22 mouse cellular contexts compared by ENCODE assay signal in the genomic region with DNA sequence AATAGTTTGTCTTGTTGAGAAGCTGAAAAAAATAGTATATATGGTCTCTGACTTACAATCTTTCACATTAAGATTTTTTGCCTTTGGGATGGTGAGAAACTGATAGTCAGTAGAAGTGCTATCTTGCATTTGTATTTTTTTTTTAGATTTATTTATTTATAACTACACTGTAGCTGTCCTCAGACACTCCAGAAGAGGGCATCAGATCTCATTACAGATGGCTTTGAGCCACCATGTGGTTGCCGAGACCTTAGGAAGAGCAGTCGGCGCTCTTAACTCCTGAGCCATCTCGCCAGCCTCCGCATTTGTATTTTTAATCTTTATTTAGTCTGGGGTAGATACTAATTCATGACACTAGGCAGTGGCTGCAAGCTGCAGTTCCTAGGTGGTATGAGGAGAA. TPM values are rescaled to one million over a fixed set of nuclear protein-coding genes. Genes with fewer than 3 reads are reported as not detected.
DNase-seq lines count a peak whose midpoint lies in the region; TF ChIP-seq lines count a peak whose summit lies in the region.
"Had no signal": no experiment of that assay in that cellular context is flagged by ENCODE, and none has a peak within 500 bp of the region (broad histone marks: within the 10 kb centered on the region; RNA-seq: fewer than 3 reads in every experiment).

No protein-coding gene starts in this region.

- H3K27ac ChIP-seq in layer of hippocampus, adult 2 months: no peak overlapping the region
- H3K27ac ChIP-seq in ES-Bruce4 (ENCODE audit: insufficient read depth, low read length): no peak overlapping the region
- H3K27ac ChIP-seq: forebrain, embryonic 13.5 days; hindbrain, embryonic 13.5 days; intestine, embryonic 15.5 days; limb, embryonic 12.5 days; lung, embryonic 15.5 days; macrophage; midbrain, embryonic 12.5 days had no signal

- H3K4me3 ChIP-seq in layer of hippocampus, adult 2 months: no peak overlapping the region
- peak overlapping the region; percentile 55 for H3K4me3 ChIP-seq in ES-Bruce4 (ENCODE audit: low read depth, low read length)
- H3K4me3 ChIP-seq: forebrain, embryonic 13.5 days; hindbrain, embryonic 13.5 days; intestine, embryonic 15.5 days; limb, embryonic 12.5 days; lung, embryonic 15.5 days; midbrain, embryonic 12.5 days had no signal

- no peak for DNase-seq in layer of hippocampus, adult 2 months (ENCODE audit: low spot score in 2 of 2)
- no peak for DNase-seq in layer of hippocampus, adult 9-10 months (ENCODE audit: low spot score)
- DNase-seq in c-Kit-positive CD71-positive TER-119-negative erythroid progenitor cells, embryonic 14.5 days (ENCODE audit: low read depth): peak; percentile 24
- DNase-seq in splenic B cell, adult 2 months (ENCODE audit: low read depth, low spot score): peak; percentile 5
- DNase-seq in c-Kit-positive CD71-positive TER-119-positive erythroid progenitor cells, embryonic 14.5 days (ENCODE audit: low spot score): no peak
- no peak for DNase-seq in embryo, embryonic 10.5 days (ENCODE audit: low spot score)
- DNase-seq: cerebellum, adult 11 months; cerebellum, postnatal 25 days; heart, postnatal 10 days; retina, postnatal 1 day; right cerebral cortex, postnatal 4 days; thymus, adult 18-20 months had no signal

- H3K4me1 ChIP-seq in ES-Bruce4 (ENCODE audit: control insufficient read depth, insufficient read depth, low read length): peaks cover 2% of the 10 kb centered on the region

- no peak for TF ChIP-seq EP300 in ES-Bruce4 (IDR thresholded peaks at IDR 0.05; ENCODE audit: insufficient read depth, low read depth, low read length)

- peak; percentile 55 for TF ChIP-seq CTCF in layer of hippocampus, adult 2 months (conservative IDR thresholded peaks at IDR 0.05)
- peak; percentile 7 for TF ChIP-seq CTCF in ES-Bruce4 (IDR thresholded peaks at IDR 0.05; ENCODE audit: low read depth, low read length)

- H3K9me3 ChIP-seq in ES-Bruce4 (replicated peaks; ENCODE audit: control insufficient read depth, insufficient read depth, low read length, poor library complexity, severe bottlenecking): no peaks in the 10 kb centered on the region
- H3K9me3 ChIP-seq: forebrain, embryonic 13.5 days; hindbrain, embryonic 13.5 days; intestine, embryonic 15.5 days; limb, embryonic 12.5 days; lung, embryonic 15.5 days; midbrain, embryonic 12.5 days had no signal

- peaks cover 15% of the 10 kb centered on the region for H3K36me3 ChIP-seq in ES-Bruce4 (ENCODE audit: control insufficient read depth, insufficient read depth, low read length, poor library complexity, severe bottlenecking)
- 0 out of 2 replicates have a peak, but pooled peaks cover 2% of the 10 kb centered on the region for H3K36me3 ChIP-seq in splenic B cell, adult 2 months (ENCODE audit: control insufficient read depth, insufficient read depth, low read length, poor library complexity, severe bottlenecking)

- no peaks in the 10 kb centered on the region for H3K27me3 ChIP-seq in ES-Bruce4 (ENCODE audit: control insufficient read depth, insufficient read depth, low read length, poor library complexity, severe bottlenecking)
- H3K27me3 ChIP-seq in splenic B cell, adult 2 months (ENCODE audit: control insufficient read depth, insufficient read depth, low read length, poor library complexity, severe bottlenecking): no peaks in the 10 kb centered on the region
- H3K27me3 ChIP-seq: forebrain, embryonic 13.5 days; hindbrain, embryonic 13.5 days; intestine, embryonic 15.5 days; limb, embryonic 12.5 days; lung, embryonic 15.5 days; midbrain, embryonic 12.5 days had no signal

- no peak for TF ChIP-seq POLR2A in ES-Bruce4 (IDR thresholded peaks at IDR 0.05; ENCODE audit: insufficient read depth, low read length)

- H3K9ac ChIP-seq in ES-Bruce4 (ENCODE audit: low read depth, poor library complexity, severe bottlenecking): peak overlapping the region; percentile 89
- H3K9ac ChIP-seq: forebrain, embryonic 13.5 days; hindbrain, embryonic 13.5 days; intestine, embryonic 15.5 days; limb, embryonic 12.5 days; lung, embryonic 15.5 days; midbrain, embryonic 12.5 days had no signal

RNA-seq across cellular contexts. Expression of a gene that starts 3.2 kb away (rescaled TPM):
- total RNA-seq in layer of hippocampus, adult 2 months (2021): 1 to 10 TPM; 6.3 to 7.6 TPM
- polyA plus RNA-seq in ES-Bruce4 (2011; ENCODE audit: insufficient read depth, insufficient read length, low read depth, missing spikeins): 28.6 and 31.3 TPM in 2 replicates

RNA-seq across cellular contexts. Expression of a gene that starts 3.2 kb away (rescaled TPM):
- total RNA-seq in layer of hippocampus, adult 2 months (2021): 10 to 100 TPM; 16.5 to 19.4 TPM
- polyA plus RNA-seq in ES-Bruce4 (2011; ENCODE audit: insufficient read depth, insufficient read length, low read depth, missing spikeins): 60.9 and 64.6 TPM in 2 replicates

RNA-seq across cellular contexts. Expression of a gene that starts 36.1 kb away (rescaled TPM):
- 1 to 10 TPM in 1 of 2 experiments, under 1 TPM in 1; 0.42 to 2.0 TPM for total RNA-seq in layer of hippocampus, adult 2 months (2021)
- not detected in 2 replicates for polyA plus RNA-seq in ES-Bruce4 (2011; ENCODE audit: insufficient read depth, insufficient read length, low read depth, missing spikeins)
- total RNA-seq: neutrophil, adult 5-6 weeks had no signal
- polyA plus RNA-seq: CD4-positive, CD25-positive, alpha-beta regulatory T cell, adult 4 months; macrophage had no signal

Comparison
In these comparisons a context has a peak if more than half of its experiments do, and no peak if none do; other contexts are left out.
1. DNase-seq: peak in c-Kit-positive CD71-positive TER-119-negative erythroid progenitor cells, embryonic 14.5 days (single experiment) and splenic B cell, adult 2 months (single experiment); none in layer of hippocampus, adult 2 months (0 of 2), layer of hippocampus, adult 9-10 months (single experiment), c-Kit-positive CD71-positive TER-119-positive erythroid progenitor cells, embryonic 14.5 days (single experiment) and embryo, embryonic 10.5 days (single experiment).